Mouse (Mus musculus) thymus, postnatal 14 days (tissue): Measurements from ENCODE around the gene Sapcd1.
"Not testable (repeated sequence)": the region's sequence is repeated elsewhere in the genome, so short reads cannot be mapped to it uniquely, and the experiment has no call there.

ENCODE experiments used
- DNase-seq: peaks from one replicate; pipeline ENCODE4 v3.0.0; 2021

Sapcd1 gene

DNA sequence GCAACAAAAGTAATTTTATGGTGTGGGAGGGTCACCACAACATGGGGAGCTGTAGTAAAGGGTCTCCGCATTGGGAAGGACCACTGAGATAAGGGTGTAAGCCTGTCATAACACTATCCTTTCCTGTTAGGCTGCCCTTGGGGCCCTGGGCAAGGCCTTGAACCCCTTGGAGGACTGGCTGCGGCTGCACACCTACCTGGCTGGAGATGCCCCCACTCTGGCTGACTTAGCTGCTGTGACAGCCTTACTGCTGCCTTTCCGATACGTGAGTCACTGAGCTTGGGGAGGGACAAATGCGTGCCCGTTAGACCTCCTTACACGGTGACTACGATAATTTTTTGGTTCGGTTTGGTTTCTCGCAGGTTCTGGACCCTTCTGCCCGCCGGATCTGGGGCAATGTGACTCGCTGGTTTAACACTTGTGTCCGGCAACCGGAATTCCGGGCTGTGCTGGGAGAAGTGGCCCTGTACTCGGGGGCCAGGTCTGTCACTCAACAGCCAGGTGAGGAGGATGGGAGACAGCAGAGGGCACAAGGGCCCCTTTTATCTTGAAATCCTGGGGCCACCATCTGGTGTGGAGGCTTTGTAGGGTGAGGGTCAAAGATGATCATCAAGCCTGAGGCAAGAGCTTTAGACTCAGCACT, 23.6 kb downstream of the Sapcd1 start:
- DNase-seq: no peak

DNA sequence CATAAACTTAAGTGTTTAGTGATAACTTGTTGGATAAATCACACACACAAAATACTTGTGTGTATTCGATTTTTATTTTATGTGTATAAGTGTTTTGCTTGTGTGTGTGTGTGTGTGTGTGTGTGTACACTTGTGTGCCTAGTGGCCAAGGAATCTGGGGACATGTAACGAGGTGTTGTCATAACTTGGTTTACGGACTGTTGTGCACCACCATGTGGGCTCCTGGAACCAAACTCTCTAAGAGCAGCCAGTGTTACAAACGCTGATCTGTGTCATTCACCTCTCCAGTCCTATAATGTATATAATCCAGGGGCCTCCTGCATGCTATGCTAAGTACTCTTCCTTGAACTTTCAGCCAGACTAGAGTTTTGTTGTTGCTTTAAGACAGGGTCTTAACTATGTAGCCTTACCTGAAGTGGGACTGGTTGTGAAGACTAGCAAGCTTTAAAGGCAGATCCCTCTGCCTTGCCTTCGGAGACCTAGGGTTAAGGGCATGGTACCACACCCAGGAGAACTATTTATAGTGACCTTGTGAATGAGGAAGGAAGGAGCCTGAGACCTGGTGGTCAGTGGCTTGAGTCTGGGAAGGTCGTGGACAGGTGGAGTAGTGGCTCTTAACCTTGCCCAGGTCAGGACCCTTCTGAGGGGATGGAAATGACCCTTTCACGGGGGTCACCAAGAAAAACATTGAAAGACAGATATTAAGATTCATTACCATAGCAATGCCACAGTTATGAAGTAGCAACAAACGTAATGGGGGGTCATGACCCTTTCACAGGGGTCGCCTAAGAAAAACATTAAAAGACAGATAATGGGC, 24.6 kb downstream of the Sapcd1 start:
- DNase-seq: no peak

DNA sequence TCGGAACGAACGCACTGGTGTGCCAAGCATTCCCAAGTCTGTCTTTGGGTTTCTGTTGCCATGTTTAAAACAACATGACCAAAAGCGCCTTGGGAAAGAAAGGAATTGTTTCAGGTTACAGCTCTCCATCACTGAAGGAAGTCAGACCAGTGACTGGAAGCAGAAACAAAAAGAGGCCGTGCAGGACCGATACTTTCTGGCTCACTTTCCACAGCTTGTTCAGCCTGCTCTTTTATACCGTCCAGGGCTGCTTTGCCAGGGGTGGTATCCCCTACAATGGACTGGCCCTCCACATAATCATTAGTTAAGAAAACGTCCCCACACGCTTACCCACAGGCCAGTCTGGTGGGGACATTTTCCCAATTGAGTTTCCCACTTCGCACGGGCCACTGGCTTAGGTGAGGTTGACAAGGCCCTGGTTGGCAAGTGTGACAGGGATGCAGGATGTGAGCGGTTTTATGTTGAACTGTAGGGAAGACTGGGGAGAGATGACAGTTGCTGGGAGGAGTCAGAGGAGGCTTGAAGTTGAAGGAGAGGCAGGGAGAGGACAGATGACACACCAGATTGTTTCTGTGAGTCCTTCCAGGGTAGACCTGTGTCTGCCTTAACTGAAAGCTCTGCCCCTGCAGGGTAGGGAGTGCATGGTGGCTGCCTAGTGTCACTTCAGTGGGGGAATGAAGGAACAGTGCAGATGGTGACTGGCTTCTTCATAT, 25.5 kb downstream of the Sapcd1 start:
- DNase-seq: no peak

DNA sequence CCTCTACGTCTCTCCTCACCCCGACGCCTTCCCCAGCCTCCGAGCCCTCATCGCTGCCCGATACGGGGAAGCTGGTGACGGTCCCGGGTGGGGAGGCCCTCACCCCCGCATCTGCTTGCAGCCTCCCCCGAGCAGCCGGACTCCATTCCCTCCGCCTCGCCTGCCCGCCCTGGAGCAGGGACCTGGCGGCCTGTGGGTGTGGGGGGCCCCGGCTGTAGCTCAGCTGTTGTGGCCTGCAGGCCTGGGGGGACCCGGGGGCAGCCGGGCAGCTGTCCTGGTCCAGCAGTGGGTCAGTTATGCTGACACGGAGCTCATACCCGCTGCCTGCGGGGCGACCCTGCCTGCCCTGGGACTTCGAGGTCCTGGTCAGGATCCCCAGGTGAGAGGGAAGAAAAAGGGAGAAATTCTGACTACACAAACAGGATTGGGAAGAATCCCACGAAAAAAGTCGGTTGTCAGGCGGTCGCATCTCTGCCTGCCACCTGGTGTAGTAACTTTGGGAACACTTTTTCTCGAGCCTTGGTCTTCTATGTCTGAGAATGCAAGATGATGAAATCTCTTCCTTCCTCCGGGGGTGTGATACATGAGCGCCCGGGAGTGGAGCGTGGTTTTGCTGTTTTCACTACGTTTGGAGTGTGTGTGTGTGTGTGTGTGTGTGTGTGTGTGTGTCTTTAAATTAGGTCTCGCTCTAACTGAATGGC, 26.2 kb downstream of the Sapcd1 start:
- peak; percentile 34 for DNase-seq

DNA sequence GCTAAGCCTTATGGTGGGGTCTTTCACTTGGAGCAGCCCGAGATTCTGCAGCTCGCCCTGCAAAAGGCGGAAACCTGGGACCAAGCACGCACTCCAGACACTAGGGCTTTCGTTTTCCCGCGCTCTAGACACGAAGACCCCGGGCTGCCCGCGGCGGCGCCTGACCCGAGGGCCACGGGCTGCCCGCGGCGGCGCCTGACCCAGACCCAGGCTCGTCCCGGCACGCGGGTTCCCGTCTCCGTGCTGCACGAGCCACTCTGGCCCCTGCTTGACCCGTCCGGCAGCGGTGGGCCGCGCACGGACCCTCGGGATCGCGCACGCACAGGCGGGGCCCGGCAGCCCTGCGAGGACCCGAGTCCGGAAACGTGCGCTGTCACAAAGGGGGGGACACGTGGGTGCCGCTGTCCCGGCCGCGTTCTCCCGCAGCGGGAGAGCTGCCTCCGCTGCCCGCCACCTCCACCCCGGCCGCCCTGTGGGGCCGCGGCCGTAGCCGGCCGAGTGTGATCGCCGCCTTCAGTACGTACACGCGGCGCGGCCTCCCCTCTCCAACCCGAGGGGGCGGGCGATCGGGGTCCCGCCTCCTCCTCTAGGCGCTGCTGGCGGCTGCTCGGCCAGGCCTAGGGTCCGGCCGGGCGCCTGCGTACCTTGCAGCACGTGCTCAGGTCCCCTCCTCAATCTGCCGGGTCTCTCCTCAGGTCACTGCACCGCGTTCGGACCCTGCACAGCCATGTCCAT, 26.9 kb downstream of the Sapcd1 start, which contains the start of gene Vars:
TSS of gene Vars (plus strand) at position 271 of the 735 bp plus-strand sequence.
- DNase-seq: peak; percentile 82

DNA sequence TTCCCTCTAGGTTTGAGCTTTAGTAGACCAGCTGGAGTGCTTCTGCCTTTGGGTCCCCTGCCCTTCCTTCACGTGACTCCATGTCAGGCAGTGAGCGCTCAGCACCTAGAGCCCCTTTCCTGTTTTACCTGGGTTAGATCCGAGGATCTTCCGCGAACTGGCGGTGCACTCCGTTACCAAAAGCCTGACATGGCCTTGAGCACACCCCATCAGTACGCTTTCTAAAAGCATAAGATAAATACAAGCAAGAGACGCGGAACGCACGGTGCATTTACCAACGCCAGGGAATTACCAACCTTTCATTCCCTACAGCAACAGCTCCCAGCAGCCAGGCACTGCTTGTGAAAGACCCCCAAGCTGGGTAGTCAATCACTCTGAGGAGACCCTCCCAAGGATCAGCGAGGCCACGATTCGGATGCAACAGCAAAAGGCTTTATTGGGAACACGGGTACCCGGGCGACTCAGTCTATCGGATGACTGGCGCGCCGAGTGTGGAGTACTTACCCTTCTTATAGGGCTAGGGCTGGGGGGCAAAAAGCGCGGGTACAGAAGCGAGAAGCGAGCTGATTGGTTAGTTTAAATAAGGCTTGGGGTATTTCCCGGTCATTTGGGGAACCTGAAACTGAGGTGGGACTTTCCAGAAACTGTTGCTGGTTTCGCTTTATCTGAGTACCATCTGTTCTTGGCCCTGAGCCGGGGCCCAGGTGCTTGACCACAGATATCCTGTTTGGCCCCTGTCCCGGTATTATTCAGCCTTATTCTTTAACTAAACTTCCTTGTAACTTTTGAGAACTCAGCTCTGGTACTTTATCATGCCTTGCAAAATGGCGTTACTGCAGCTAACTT, 27.7 kb downstream of the Sapcd1 start:
- peak; percentile 49 for DNase-seq

DNA sequence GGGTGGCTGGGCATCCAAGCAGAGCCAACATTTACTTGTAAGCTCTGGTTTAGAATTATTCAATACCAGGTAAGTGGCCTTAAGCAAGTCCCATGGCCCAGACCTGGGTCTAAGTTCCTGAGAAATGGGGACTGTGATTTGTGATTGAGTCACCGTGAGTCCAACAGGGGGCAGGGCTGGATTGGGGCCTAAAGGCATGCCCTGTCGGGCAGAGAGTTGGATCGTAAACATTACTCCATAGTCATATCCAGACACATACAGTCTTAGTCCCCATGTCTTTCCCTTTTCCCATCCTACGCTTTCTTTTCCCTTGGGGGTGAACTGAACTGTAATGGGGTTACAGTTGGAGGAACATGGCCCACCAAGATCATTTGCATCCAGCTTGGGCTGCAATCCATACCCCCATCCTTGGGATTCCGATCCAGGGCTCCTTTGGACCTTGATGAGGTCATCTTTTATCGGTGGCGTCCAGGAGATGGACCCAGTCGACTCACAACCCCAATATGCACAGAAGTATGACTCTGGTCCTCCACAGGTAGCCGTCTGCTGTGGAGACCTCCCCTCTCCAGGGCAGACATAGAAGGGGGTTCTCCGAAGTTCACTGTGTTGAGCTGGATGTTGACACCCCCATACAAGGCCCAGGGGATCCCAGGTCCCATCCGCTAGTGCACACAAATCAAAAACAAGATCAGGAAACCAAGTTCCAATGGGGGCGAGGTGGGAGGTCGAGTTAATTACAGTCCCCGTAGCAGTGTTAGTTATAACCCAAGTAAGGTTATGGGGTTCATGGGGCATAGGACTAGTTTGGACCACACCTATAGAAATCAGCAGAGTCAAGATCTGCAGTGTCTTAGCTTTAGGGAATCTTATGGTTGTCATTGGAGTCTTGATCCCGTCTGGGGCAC, 29.0 kb downstream of the Sapcd1 start:
- DNase-seq: no peak

DNA sequence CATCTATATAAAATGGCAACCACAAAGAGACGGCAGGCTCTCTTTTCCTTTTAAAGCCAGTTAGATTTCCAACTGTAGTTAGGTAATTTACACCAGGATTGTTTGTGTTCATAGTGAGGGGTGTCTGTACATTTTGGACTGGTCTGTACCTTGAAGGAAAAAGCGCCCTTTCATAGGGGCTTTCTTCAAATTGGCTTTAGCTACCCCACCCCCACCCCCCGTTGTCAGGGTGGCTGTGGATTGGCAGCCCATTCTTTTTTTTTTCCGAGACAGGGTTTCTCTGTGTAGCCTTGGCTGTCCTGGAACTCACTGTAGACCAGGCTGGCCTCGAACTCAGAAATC, 30.7 kb downstream of the Sapcd1 start:
- DNase-seq: no peak

DNA sequence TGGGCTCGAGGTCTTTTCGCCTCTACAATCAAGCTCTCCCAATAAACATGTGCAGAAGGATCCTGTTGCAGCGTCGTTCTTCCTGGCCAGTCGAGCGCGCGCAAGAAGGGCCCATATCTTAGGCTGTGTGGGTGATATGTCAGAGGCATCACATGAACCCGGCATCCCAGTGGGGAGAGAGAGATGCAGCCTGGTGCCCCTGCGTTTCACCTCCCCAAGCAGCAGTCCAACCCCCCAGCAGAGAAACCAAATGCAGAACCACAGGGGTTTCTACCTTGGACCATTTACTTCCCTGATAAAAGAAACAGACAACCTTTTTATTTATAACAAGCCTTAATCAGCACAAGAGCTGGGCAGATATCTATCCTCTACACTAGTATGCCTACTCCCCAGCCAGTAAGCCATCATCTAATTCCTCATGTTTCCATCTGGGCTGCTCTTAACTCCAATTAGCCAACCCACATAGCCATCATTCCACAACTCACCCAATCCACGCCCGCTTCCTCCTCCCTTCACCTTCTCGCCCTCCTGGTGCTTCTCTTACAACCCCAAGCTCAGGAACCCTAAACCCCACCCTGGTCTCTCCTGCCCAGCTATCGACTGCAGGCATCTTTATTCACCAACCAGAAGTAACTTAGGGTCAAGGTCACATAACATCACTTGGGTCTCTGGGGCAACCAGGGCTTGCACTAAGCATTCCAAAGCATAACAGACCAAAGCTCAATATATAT, 31.2 kb downstream of the Sapcd1 start:
- no peak for DNase-seq

DNA sequence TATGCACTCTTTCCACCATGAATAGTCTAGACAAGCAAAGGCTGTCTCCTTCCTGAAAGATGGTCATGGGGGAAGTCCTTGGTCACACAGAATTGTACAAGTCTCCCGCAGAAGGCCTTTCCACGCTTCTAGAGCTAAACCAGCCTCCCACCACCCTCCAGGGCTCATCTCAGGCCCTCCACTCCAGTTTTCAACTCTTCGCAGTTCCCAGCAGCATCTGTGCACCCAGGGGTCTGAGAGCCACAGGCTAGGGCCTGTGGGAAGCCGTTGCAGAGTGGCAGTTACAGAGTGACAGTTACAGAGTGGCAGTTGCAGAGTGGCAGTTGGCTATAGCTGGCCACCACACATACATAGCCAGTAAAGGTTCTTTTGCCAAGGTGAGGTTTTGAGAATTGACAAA, 31.9 kb downstream of the Sapcd1 start:
- not testable (repeated sequence) for DNase-seq

DNA sequence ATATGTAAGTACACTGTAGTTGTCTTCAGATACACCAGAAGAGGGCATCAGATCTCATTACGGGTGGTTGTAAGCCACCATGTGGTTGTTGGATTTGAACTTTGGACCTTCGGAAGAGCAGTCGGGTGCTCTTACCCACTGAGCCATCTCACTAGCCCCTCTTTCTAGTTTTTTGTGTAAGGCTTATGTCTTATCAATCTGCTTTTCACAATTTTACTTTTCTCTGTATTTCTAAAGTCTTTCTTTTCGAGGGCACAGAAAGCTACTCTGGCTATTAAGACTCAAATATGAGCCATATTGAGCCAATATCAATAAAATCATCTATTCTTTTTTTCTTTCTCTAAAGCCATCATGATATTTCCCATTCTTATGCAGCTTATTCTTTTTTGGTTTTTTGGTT, 32.6 kb downstream of the Sapcd1 start:
- not testable (repeated sequence) for DNase-seq

DNA sequence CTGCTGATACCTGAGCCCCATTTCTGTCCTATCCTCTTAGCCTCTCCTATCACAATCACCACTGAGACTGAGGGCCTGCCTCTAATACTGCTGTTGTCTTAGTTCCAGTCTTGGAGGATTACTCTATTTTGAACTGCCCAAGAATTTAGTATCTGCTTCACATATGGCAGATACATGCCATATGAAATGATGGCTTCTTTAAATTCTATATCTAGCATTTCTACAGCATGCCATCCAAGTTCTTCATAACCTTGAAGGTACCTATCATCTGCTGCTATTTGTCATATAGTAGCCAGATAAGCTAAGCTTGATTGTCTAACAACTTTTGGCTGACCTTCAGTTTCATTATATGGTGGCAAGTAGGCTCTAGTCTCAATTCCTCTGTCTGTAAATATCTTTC, 33.1 kb downstream of the Sapcd1 start:
- no peak for DNase-seq

DNA sequence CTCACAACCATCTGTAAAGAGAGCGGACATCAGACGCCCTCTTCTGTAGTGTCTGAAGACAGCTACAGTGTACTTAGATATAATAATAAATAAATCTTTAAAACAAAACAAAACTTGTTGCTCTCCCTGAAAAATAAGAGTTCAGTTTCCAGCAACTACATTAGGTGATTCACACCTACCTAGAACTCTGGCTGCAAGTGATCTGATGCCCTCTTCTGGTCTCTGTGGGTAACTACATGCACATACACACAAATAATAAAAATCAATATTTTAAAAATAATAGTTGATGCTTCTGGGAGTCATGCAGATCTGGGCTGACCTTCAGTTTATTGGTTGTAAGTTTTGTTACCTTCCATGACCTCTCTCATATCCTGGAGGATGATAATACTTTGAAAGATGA, 43.6 kb downstream of the Sapcd1 start:
- DNase-seq: no peak

DNA sequence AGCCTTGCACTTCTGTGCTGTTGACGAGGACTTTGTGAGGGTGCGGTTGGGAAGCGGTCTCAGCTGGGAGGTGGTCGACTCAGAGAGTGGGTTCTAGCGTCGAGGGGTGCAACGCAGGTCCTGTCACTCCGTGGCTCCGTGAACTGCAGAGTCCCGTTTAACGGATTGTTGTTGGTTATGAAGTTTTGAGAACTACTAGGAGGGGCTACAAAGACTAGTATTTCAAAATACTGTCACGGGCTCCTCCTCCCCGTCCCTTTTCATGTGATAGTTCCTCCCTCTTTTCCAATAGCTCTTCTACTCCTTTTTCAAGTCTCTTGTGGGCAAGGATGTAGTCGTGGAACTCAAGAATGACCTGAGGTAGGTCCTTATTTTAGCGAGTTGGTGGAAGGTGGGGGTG, 45.5 kb downstream of the Sapcd1 start:
- DNase-seq: no peak

DNA sequence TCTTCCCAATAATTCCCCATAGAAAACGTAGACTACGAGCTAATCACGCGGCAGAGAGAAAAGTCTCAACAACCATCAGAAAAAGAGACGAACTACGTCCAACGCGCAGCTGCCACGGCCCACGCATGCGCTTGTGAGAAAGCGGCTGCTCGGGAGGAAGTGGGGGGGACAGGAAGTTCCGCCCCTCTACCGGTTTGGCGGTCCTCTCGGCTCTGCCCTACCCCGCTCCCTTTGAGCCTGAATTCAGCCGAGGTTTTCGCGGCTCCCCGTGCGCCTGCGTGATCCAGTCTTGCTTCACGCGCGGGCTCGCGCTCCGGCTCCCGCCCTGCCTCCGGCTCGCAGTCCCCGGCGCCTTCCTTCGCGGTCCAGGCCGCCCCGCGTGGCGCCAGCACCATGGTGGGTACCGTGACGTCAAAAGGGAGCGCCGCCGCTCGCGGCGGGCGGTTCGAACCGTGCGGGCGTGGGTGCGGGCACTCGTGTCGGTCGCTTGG, 46.1 kb downstream of the Sapcd1 start, which contains the start of gene Lsm2:
TSS of gene Lsm2 (plus strand) at position 173 of the 491 bp plus-strand sequence.
- peak; percentile 93 for DNase-seq

DNA sequence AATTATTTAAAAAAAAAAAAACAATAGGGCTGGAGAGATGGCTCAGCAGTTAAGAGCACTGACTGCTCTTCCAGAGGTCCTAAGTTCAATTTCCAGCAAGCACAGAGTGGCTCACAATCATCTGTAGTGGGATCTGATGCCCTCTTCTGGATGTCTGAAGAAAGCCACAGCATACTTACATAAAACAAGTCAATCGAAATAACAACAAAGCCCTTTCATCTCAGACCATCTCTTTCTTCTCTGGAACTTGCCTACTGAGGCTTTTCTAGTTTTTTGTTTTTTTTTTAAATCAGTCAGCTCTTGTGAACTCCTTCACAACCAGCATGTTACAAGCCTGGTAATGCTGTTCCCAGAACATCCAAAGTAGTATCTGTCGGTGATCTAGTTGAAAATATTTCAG, 47.2 kb downstream of the Sapcd1 start:
- peak; percentile 54 for DNase-seq

DNA sequence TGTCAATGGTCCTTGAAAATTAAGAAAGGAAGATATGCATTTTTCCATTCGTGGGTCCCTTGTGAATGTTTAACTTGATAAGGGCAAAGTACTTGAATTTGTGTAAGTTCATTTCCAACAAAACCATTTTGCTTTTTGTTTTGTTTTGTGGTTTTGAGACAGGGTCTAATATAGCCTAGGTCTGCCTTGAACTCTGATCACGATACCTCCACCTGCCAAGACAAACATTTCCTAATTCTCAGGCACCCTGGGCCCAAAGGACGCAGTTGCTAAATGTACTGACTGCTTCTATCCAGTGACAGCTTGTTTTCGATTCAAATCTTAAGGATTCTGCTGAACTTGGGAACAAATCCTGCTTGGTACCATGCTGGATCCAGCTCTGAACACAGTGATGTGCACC, 48.2 kb downstream of the Sapcd1 start:
- DNase-seq: no peak

DNA sequence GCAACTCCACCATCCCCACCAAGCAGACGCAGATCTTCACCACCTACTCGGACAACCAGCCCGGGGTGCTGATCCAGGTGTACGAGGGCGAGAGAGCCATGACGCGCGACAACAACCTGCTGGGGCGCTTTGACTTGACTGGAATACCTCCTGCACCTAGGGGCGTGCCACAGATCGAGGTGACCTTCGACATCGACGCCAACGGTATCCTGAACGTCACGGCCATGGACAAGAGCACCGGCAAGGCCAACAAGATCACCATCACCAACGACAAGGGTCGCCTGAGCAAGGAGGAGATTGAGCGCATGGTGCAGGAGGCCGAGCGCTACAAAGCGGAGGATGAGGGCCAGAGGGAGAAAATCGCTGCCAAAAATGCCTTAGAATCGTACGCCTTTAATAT, 49.6 kb downstream of the Sapcd1 start:
- no peak for DNase-seq

DNA sequence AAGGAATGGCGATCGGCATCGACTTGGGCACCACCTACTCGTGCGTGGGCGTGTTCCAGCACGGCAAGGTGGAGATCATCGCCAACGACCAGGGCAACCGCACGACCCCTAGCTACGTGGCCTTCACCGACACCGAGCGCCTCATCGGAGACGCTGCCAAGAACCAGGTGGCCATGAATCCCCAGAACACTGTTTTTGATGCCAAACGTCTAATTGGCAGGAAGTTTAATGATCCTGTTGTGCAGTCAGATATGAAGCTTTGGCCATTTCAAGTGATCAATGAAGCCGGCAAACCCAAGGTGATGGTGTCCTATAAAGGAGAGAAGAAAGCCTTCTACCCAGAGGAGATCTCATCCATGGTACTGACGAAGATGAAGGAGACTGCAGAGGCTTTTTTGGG, 50.8 kb downstream of the Sapcd1 start:
- DNase-seq: no peak
